Mouse (Mus musculus) thymus, adult 2 months (tissue): Measurements from ENCODE around the gene Rap1gap.
A peak's percentile ranks its signal among the peaks of the same experiment; 100 is the strongest.

Experiments used
- CTCF ChIP-seq: fragments of 200-500 bp; IDR thresholded peaks from 2 replicates; pipeline ENCODE4 v1.5.1; 2012; ENCODE audit warnings: mild to moderate bottlenecking, control low read depth, low read length, moderate library complexity, borderline replicate concordance; ENCODE audit not compliant: control insufficient read depth, poor library complexity, insufficient read depth; ENCODE audit errors: extremely low read depth
- POLR2A ChIP-seq: fragments of 200-500 bp; IDR thresholded peaks from 2 replicates; pipeline ENCODE4 v1.6.1; 2012; ENCODE audit warnings: mild to moderate bottlenecking, low read length, control low read depth, moderate library complexity; ENCODE audit not compliant: control insufficient read depth, poor library complexity, insufficient read depth; ENCODE audit errors: extremely low read depth

DNA sequence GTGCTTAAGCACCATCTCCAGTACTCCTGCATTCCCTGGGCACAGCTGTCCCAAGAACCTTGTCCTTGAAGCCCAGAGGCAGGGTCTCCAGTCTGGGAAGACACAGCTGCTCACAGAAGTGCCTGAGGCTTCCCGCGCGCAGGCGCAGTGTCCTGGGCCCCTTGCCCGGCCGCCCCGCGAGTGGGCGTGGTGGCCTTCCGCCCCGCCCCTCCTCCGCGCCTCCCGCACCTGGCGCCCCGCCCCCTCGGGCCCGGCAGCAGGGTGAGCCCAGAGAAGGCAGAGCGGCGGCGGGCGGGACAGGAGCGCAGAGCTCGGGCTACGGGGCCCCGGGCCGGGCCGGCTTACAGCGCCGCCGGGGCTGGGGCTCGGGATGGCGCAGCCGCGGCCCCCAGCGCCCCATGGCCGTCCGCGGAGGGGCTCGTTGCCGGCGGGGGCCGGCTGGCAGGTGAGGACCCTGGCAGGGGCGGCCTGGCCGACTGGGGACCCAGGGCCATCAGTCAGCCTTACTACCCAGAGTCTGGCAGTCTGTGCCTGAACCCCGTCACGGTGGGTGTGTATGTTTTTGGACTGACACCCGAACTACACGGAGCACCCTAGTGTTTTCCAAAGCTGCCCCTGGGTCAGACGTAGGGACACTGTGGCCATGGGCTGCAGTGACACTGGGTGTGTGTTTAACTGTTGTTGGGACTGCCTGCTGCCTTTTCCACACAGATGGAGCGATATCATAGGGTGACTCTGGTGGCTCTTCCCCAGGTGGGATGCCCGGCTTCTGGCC is 42.9 kb downstream of the Rap1gap start:
- no peak for TF ChIP-seq POLR2A
- TF ChIP-seq CTCF: 0 out of 2 replicates have a peak, but pooled peaks have one; percentile 20
